Mouse (Mus musculus) hindbrain, embryonic 16.5 days (tissue): ENCODE measurements at regions not wholly inside any gene's neighbourhood (a gene's known extent, or its start where the extent isn't known, plus 50 kb on each side); places are given as distances from the start of the nearest gene placed in this dataset.
"Not testable (repeated sequence)": the region's sequence is repeated elsewhere in the genome, so short reads cannot be mapped to it uniquely, and the experiment has no call there.

Experiments
- ATAC-seq: fragments of 200-750 bp; cut with Nextera tagmentation; 2 replicates; pipeline ENCODE4 v1.8.0; 2017; ENCODE audit warnings: moderate TSS enrichment, moderate library complexity
- H3K27ac ChIP-seq: fragments of 300-500 bp; sonication (generic); 2 replicates; pipeline ENCODE4 v1.5.1; 2014; ENCODE audit warnings: low read depth, mild to moderate bottlenecking, control low read depth, low read length, moderate library complexity
- H3K27me3 ChIP-seq: fragments of 300-500 bp; sonication (generic); replicated peaks from 2 replicates; pipeline ENCODE4 v1.6.1; 2014; ENCODE audit warnings: low read length; ENCODE audit not compliant: control insufficient read depth, insufficient read depth
- H3K36me3 ChIP-seq: fragments of 300-500 bp; sonication (generic); 2 replicates; pipeline ENCODE4 v1.6.1; 2014; ENCODE audit warnings: mild to moderate bottlenecking, low read length, moderate library complexity, mixed read lengths; ENCODE audit not compliant: control insufficient read depth, insufficient read depth
- H3K4me1 ChIP-seq: fragments of 300-500 bp; sonication (generic); 2 replicates; pipeline ENCODE4 v1.6.1; 2014; ENCODE audit warnings: low read depth, low read length; ENCODE audit not compliant: control insufficient read depth, insufficient read depth
- H3K4me2 ChIP-seq: fragments of 300-500 bp; sonication (generic); 2 replicates; pipeline ENCODE4 v1.6.1; 2014; ENCODE audit warnings: mild to moderate bottlenecking, low read length, control low read depth, moderate library complexity
- H3K4me3 ChIP-seq: fragments of 300-500 bp; sonication (generic); 2 replicates; pipeline ENCODE4 v1.5.1; 2014; ENCODE audit warnings: mild to moderate bottlenecking, low read length, control low read depth, moderate library complexity
- H3K9ac ChIP-seq: fragments of 300-500 bp; sonication (generic); 2 replicates; pipeline ENCODE4 v1.6.1; 2014; ENCODE audit warnings: low read depth, mild to moderate bottlenecking, control low read depth, low read length, moderate library complexity
- H3K9me3 ChIP-seq: fragments of 300-500 bp; sonication (generic); 2 replicates; pipeline ENCODE4 v1.6.1; 2014; ENCODE audit warnings: mild to moderate bottlenecking, low read length, moderate library complexity; ENCODE audit not compliant: control insufficient read depth
- WGBS: fragments of 180-500 bp; shearing (Covaris S2); extraction: QIAGEN DNeasy Blood & Tissue Kit; methylation state at CpG from one replicate; pipeline ENCODE4 v1.1.7; 2014; 5-methylcytosine and 5-hydroxymethylcytosine counted together

GRCm38 (mm10) chr4:143055371-143055770 lies 157.4 kb downstream of the Prdm2 start:
- ATAC-seq = peak; percentile 58; the same call in 1 of the 2 replicates
- Histone ChIP-seq H3K4me1 (no peaks in the 10 kb centered on the region), H3K4me2 (no peak overlapping the region), H3K27ac (no peak overlapping the region), H3K36me3 (no peaks in the 10 kb centered on the region), H3K9ac (no peak overlapping the region), H3K4me3 (no peak overlapping the region), H3K9me3 (no peaks in the 10 kb centered on the region), H3K27me3 (no peaks in the 10 kb centered on the region)
- WGBS = 73% methylated on average over 7 of the region's 7 CpGs

DNA sequence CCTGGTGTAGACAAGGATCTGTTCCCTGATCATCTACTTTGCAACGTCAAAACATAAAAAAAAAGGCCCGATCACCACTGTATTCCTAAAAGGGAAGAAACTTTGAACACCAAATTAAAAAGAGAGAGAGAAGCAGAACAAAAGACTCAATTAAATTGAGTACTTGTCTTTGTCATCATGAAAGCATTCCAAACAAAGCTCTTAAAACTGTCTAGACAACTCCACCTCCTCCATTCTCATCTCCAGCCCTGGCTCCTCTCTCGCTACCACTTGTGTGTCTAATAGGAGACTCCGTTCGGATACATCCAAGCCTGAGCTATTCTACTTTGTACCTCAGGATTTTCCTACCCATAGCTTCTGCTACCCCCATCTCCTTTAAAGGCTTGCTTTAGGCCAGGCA lies 159.8 kb downstream of the Prdm2 start:
- Histone ChIP-seq H3K36me3 (no peaks in the 10 kb centered on the region), H3K9me3 (no peaks in the 10 kb centered on the region), H3K4me2 (no peak overlapping the region), H3K4me3 (no peak overlapping the region), H3K4me1 (no peaks in the 10 kb centered on the region), H3K27ac (no peak overlapping the region), H3K27me3 (no peaks in the 10 kb centered on the region), H3K9ac (no peak overlapping the region)
- 71% methylated on average over 5 of the region's 5 CpGs for WGBS
- ATAC-seq = no peak

- ATAC-seq = no peak
- H3K27ac ChIP-seq = no peak overlapping the region
- no peak overlapping the region for H3K9ac ChIP-seq
- no peaks in the 10 kb centered on the region for H3K27me3 ChIP-seq
- H3K4me3 ChIP-seq = no peak overlapping the region
- H3K9me3 ChIP-seq = no peaks in the 10 kb centered on the region
- H3K36me3 ChIP-seq = no peaks in the 10 kb centered on the region
- 86% methylated on average over 1 of the region's 1 CpGs for WGBS
- no peaks in the 10 kb centered on the region for H3K4me1 ChIP-seq
- no peak overlapping the region for H3K4me2 ChIP-seq
Measured at GRCm38 (mm10) chr4:143051205-143051604, 161.6 kb downstream of the Prdm2 start.

GRCm38 (mm10) chr4:143045245-143045644 lies 167.6 kb downstream of the Prdm2 start:
- no peaks in the 10 kb centered on the region for H3K36me3 ChIP-seq
- H3K4me2 ChIP-seq = no peak overlapping the region
- H3K4me3 ChIP-seq = no peak overlapping the region
- no peaks in the 10 kb centered on the region for H3K9me3 ChIP-seq
- ATAC-seq = peak; percentile 91
- H3K27ac ChIP-seq = no peak overlapping the region
- H3K4me1 ChIP-seq = peaks cover 6% of the 10 kb centered on the region
- WGBS = 25% methylated on average over 7 of the region's 7 CpGs
- H3K27me3 ChIP-seq = no peaks in the 10 kb centered on the region
- peak overlapping the region; percentile 0; the same call in 1 of the 2 replicates for H3K9ac ChIP-seq

- no peaks in the 10 kb centered on the region for H3K9me3 ChIP-seq
- no peaks in the 10 kb centered on the region for H3K36me3 ChIP-seq
- no peak overlapping the region for H3K4me3 ChIP-seq
- H3K9ac ChIP-seq = no peak overlapping the region
- ATAC-seq = peak; percentile 51
- H3K27ac ChIP-seq = no peak overlapping the region
- no peaks in the 10 kb centered on the region for H3K27me3 ChIP-seq
- H3K4me2 ChIP-seq = no peak overlapping the region
- WGBS = 27% methylated on average over 6 of the region's 6 CpGs
- H3K4me1 ChIP-seq = peaks cover 6% of the 10 kb centered on the region
Measured at GRCm38 (mm10) chr4:143042806-143043205, 170.0 kb downstream of the Prdm2 start.

GRCm38 (mm10) chr4:143038626-143039025 lies 174.2 kb downstream of the Prdm2 start:
- no peaks in the 10 kb centered on the region for H3K9me3 ChIP-seq
- H3K27ac ChIP-seq = no peak overlapping the region
- no peak overlapping the region for H3K9ac ChIP-seq
- 59% methylated on average over 9 of the region's 9 CpGs for WGBS
- H3K36me3 ChIP-seq = no peaks in the 10 kb centered on the region
- H3K4me1 ChIP-seq = peaks cover 6% of the 10 kb centered on the region
- no peaks in the 10 kb centered on the region for H3K27me3 ChIP-seq
- no peak for ATAC-seq
- H3K4me2 ChIP-seq = no peak overlapping the region
- H3K4me3 ChIP-seq = no peak overlapping the region

GRCm38 (mm10) chr4:143036704-143037103 lies 176.1 kb downstream of the Prdm2 start:
- Histone ChIP-seq H3K4me3 (no peak overlapping the region), H3K9me3 (no peaks in the 10 kb centered on the region), H3K27ac (no peak overlapping the region), H3K27me3 (no peaks in the 10 kb centered on the region), H3K9ac (no peak overlapping the region), H3K4me1 (no peaks in the 10 kb centered on the region), H3K4me2 (no peak overlapping the region), H3K36me3 (no peaks in the 10 kb centered on the region)
- 34% methylated on average over 4 of the region's 4 CpGs for WGBS
- no peak for ATAC-seq

DNA sequence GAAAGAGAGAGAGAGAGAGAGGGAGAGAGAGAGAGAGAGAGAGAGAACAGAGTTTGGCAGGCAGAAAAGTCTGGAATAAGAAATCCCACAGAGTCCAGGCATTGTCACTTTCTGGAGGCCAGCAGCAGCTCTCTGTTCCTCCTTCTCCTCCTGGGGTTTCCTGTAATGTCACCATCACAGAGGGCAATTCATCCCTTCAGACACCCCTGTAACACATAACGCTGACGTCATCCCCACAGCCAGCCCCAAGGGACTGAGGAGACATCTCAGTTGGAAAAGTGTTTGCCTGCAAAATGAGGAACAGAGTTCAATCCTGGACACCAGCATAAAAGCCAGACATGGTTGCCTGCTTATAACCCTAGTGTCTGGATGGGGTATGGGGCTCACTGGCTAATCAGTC lies 177.7 kb downstream of the Prdm2 start:
- not testable (repeated sequence) for H3K4me2 ChIP-seq, H3K27ac ChIP-seq, H3K4me3 ChIP-seq, H3K4me1 ChIP-seq, H3K9me3 ChIP-seq, H3K27me3 ChIP-seq, H3K9ac ChIP-seq, H3K36me3 ChIP-seq, ATAC-seq
- 52% methylated on average over 2 of the region's 2 CpGs for WGBS

GRCm38 (mm10) chr4:143034324-143034723 lies 178.5 kb downstream of the Prdm2 start:
- not testable (repeated sequence) for H3K4me3 ChIP-seq, H3K36me3 ChIP-seq, H3K27ac ChIP-seq, H3K4me1 ChIP-seq, H3K27me3 ChIP-seq, ATAC-seq, H3K9me3 ChIP-seq, H3K4me2 ChIP-seq, H3K9ac ChIP-seq
- WGBS = 87% methylated on average over 2 of the region's 2 CpGs

- WGBS = 80% methylated on average over 4 of the region's 4 CpGs
- not testable (repeated sequence) for H3K36me3 ChIP-seq
Measured at GRCm38 (mm10) chr4:143029813-143030212, 183.0 kb downstream of the Prdm2 start.

More at GRCm38 (mm10) chr4:143029813-143030212, 183.0 kb downstream of the Prdm2 start:
- H3K4me2 ChIP-seq, H3K4me1 ChIP-seq, H3K27me3 ChIP-seq, H3K9ac ChIP-seq, H3K27ac ChIP-seq, H3K9me3 ChIP-seq, ATAC-seq, H3K4me3 ChIP-seq: not testable (repeated sequence)
